Mouse (Mus musculus): ENCODE measurements around the gene Eif3l. TPM values are rescaled to one million over a fixed set of nuclear protein-coding genes. Genes with fewer than 3 reads are reported as not detected.

Gene Eif3l
- polyA plus RNA-seq, 1 experiment from 2014 or later = 169 TPM

- Histone ChIP-seq H3K4me3 (ENCODE audit: low read depth, low read length) (no peak overlapping the region), H3K27me3 (ENCODE audit: control insufficient read depth, insufficient read depth, low read length) (no peaks in the 10 kb centered on the region), H3K9me3 (ENCODE audit: control insufficient read depth, low read length) (no peaks in the 10 kb centered on the region), H3K36me3 (ENCODE audit: control insufficient read depth, insufficient read depth, low read length) (peaks cover 30% of the 10 kb centered on the region; the same call in 1 of the 2 replicates), H3K4me2 (ENCODE audit: low read depth, low read length) (no peak overlapping the region), H3K9ac (replicated peaks; ENCODE audit: low read depth, low read length) (no peak overlapping the region), H3K4me1 (ENCODE audit: control insufficient read depth, insufficient read depth, low read length) (peaks cover 16% of the 10 kb centered on the region), H3K27ac (ENCODE audit: low read depth, low read length) (no peak overlapping the region)
- ATAC-seq (ENCODE audit: low read depth) = no peak
- 87% methylated on average over 14 of the region's 14 CpGs for WGBS
These were observed 14.0 kb upstream of the Eif3l start for GRCm38 (mm10) chr15:79060887-79061565.

GRCm38 (mm10) chr15:79062376-79063159, 12.4 kb upstream of the Eif3l start, which contains the start of gene Ankrd54:
Gene Ankrd54, minus strand, starts transcription at chr15:79062893.
- WGBS = under 1% methylated on average over 80 of the region's 80 CpGs
- no peaks in the 10 kb centered on the region for H3K9me3 ChIP-seq (ENCODE audit: control insufficient read depth, low read length)
- H3K4me1 ChIP-seq (ENCODE audit: control insufficient read depth, insufficient read depth, low read length) = peaks cover 16% of the 10 kb centered on the region
- peak within 1 kb of the TSS; percentile 82 for H3K27ac ChIP-seq (ENCODE audit: low read depth, low read length)
- H3K4me2 ChIP-seq (ENCODE audit: low read depth, low read length) = peak within 1 kb of the TSS; percentile 88
- peak within 1 kb of the TSS; percentile 83 for H3K9ac ChIP-seq (replicated peaks; ENCODE audit: low read depth, low read length)
- H3K27me3 ChIP-seq (ENCODE audit: control insufficient read depth, insufficient read depth, low read length) = no peaks in the 10 kb centered on the region
- H3K36me3 ChIP-seq (ENCODE audit: control insufficient read depth, insufficient read depth, low read length) = peaks cover 23% of the 10 kb centered on the region; the same call in 1 of the 2 replicates
- peak; percentile 100 for ATAC-seq (ENCODE audit: low read depth)
- peak within 1 kb of the TSS; percentile 95 for H3K4me3 ChIP-seq (ENCODE audit: low read depth, low read length)

GRCm38 (mm10) chr15:79063160-79063740, 11.7 kb upstream of the Eif3l start:
- 11% methylated on average over 14 of the region's 14 CpGs for WGBS
- H3K9me3 ChIP-seq (ENCODE audit: control insufficient read depth, low read length) = no peaks in the 10 kb centered on the region
- H3K4me2 ChIP-seq (ENCODE audit: low read depth, low read length) = peak overlapping the region; percentile 45
- H3K4me3 ChIP-seq (ENCODE audit: low read depth, low read length) = peak overlapping the region; percentile 23
- no peak for ATAC-seq (ENCODE audit: low read depth)
- H3K4me1 ChIP-seq (ENCODE audit: control insufficient read depth, insufficient read depth, low read length) = peaks cover 16% of the 10 kb centered on the region
- H3K9ac ChIP-seq (replicated peaks; ENCODE audit: low read depth, low read length) = 0 out of 2 replicates have a peak overlapping the region, but pooled peaks have one; percentile 18
- H3K27me3 ChIP-seq (ENCODE audit: control insufficient read depth, insufficient read depth, low read length) = no peaks in the 10 kb centered on the region
- no peak overlapping the region for H3K27ac ChIP-seq (ENCODE audit: low read depth, low read length)
- peaks cover 16% of the 10 kb centered on the region; the same call in 1 of the 2 replicates for H3K36me3 ChIP-seq (ENCODE audit: control insufficient read depth, insufficient read depth, low read length)

DNA sequence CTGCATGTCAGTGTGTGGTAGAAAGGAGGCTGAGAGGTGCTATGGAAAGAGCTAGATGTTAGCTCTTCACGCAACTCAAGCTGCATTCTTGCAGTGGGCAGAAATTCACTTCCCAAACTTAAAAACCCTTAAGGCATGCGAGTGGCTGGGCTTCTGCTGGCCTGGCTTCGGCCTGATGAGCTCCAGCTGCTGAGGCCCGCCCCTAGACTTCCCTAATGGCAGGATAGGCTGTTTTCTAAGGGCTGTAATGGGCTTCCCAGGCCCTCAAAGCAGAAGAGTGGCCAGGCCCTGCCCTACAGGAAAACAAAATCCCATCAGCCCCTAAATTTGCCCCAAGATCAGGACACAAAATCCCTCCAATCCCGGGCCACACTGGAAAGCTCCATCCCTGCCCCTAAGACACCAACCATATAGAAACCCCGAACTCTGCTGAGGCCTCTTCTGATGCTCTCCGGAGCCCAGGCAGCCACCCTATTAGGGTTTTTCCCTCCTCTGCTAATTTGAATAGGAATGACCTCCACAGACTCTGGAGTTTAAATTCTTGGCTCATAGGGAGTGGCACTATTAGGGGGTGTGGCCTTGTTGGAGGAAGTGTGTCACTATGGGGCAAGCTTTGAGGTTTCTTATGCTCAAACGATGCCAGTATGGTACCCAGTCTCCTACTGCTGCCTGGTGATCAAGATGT, 9.8 kb upstream of the Eif3l start:
- Histone ChIP-seq H3K27ac (ENCODE audit: low read depth, low read length) (no peak overlapping the region), H3K36me3 (ENCODE audit: control insufficient read depth, insufficient read depth, low read length) (peaks cover 2% of the 10 kb centered on the region; the same call in 1 of the 2 replicates), H3K4me3 (ENCODE audit: low read depth, low read length) (no peak overlapping the region), H3K4me2 (ENCODE audit: low read depth, low read length) (no peak overlapping the region), H3K27me3 (ENCODE audit: control insufficient read depth, insufficient read depth, low read length) (no peaks in the 10 kb centered on the region), H3K9ac (replicated peaks; ENCODE audit: low read depth, low read length) (no peak overlapping the region), H3K9me3 (ENCODE audit: control insufficient read depth, low read length) (no peaks in the 10 kb centered on the region), H3K4me1 (ENCODE audit: control insufficient read depth, insufficient read depth, low read length) (peaks cover 16% of the 10 kb centered on the region)
- ATAC-seq (ENCODE audit: low read depth) = no peak
- 48% methylated on average over 8 of the region's 8 CpGs for WGBS

- no peak overlapping the region for H3K27ac ChIP-seq (ENCODE audit: low read depth, low read length)
- no peak overlapping the region for H3K4me3 ChIP-seq (ENCODE audit: low read depth, low read length)
- no peak overlapping the region for H3K4me2 ChIP-seq (ENCODE audit: low read depth, low read length)
- WGBS = 47% methylated on average over 2 of the region's 2 CpGs
- peaks cover 14% of the 10 kb centered on the region for H3K4me1 ChIP-seq (ENCODE audit: control insufficient read depth, insufficient read depth, low read length)
- H3K9ac ChIP-seq (replicated peaks; ENCODE audit: low read depth, low read length) = no peak overlapping the region
- ATAC-seq (ENCODE audit: low read depth) = no peak
- H3K36me3 ChIP-seq (ENCODE audit: control insufficient read depth, insufficient read depth, low read length) = no peaks in the 10 kb centered on the region
- H3K9me3 ChIP-seq (ENCODE audit: control insufficient read depth, low read length) = no peaks in the 10 kb centered on the region
- H3K27me3 ChIP-seq (ENCODE audit: control insufficient read depth, insufficient read depth, low read length) = no peaks in the 10 kb centered on the region
These were observed 8.7 kb upstream of the Eif3l start for GRCm38 (mm10) chr15:79066276-79066675.

DNA sequence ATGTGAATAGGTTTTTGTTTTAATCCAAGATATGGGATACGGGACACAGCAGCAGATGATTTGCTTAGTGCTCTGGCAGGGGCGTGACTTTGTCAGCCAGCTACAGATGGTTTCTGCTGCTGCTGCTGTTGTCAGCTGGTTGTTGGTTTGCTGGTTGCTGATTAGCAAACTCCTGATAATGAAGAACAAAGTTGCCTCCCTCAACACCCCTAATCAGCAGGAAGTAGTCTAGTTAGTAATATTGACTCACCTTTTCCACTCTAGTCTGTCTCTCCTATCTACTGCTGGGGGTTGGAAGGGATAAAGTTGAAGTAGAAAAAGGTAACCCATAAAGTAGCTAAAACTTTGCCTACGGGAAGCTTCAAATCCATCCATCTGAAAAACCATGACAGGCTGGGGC, 7.3 kb upstream of the Eif3l start:
- H3K27me3 ChIP-seq (ENCODE audit: control insufficient read depth, insufficient read depth, low read length) = no peaks in the 10 kb centered on the region
- H3K9me3 ChIP-seq (ENCODE audit: control insufficient read depth, low read length) = no peaks in the 10 kb centered on the region
- no peaks in the 10 kb centered on the region for H3K36me3 ChIP-seq (ENCODE audit: control insufficient read depth, insufficient read depth, low read length)
- 78% methylated on average over 3 of the region's 3 CpGs for WGBS
- H3K4me1 ChIP-seq (ENCODE audit: control insufficient read depth, insufficient read depth, low read length) = peaks cover 4% of the 10 kb centered on the region
- ATAC-seq (ENCODE audit: low read depth) = no peak
- H3K27ac ChIP-seq (ENCODE audit: low read depth, low read length) = no peak overlapping the region
- H3K9ac ChIP-seq (replicated peaks; ENCODE audit: low read depth, low read length) = no peak overlapping the region
- no peak overlapping the region for H3K4me2 ChIP-seq (ENCODE audit: low read depth, low read length)
- H3K4me3 ChIP-seq (ENCODE audit: low read depth, low read length) = no peak overlapping the region

- Histone ChIP-seq H3K9me3 (ENCODE audit: control insufficient read depth, low read length) (no peaks in the 10 kb centered on the region), H3K4me1 (ENCODE audit: control insufficient read depth, insufficient read depth, low read length) (peaks cover 2% of the 10 kb centered on the region), H3K9ac (replicated peaks; ENCODE audit: low read depth, low read length) (no peak overlapping the region), H3K4me2 (ENCODE audit: low read depth, low read length) (no peak overlapping the region), H3K4me3 (ENCODE audit: low read depth, low read length) (no peak overlapping the region), H3K36me3 (ENCODE audit: control insufficient read depth, insufficient read depth, low read length) (no peaks in the 10 kb centered on the region), H3K27ac (ENCODE audit: low read depth, low read length) (no peak overlapping the region), H3K27me3 (ENCODE audit: control insufficient read depth, insufficient read depth, low read length) (no peaks in the 10 kb centered on the region)
- 84% methylated on average over 3 of the region's 3 CpGs for WGBS
- no peak for ATAC-seq (ENCODE audit: low read depth)
These were observed 6.6 kb upstream of the Eif3l start for GRCm38 (mm10) chr15:79068416-79068815.

GRCm38 (mm10) chr15:79071117-79072039, 3.6 kb upstream of the Eif3l start:
- H3K4me1 ChIP-seq (ENCODE audit: control insufficient read depth, insufficient read depth, low read length) = peaks cover 13% of the 10 kb centered on the region; the same call in 1 of the 2 replicates
- no peak for ATAC-seq (ENCODE audit: low read depth)
- no peaks in the 10 kb centered on the region for H3K36me3 ChIP-seq (ENCODE audit: control insufficient read depth, insufficient read depth, low read length)
- no peaks in the 10 kb centered on the region for H3K9me3 ChIP-seq (ENCODE audit: control insufficient read depth, low read length)
- H3K4me3 ChIP-seq (ENCODE audit: low read depth, low read length) = no peak overlapping the region
- no peak overlapping the region for H3K4me2 ChIP-seq (ENCODE audit: low read depth, low read length)
- H3K9ac ChIP-seq (replicated peaks; ENCODE audit: low read depth, low read length) = no peak overlapping the region
- WGBS = 70% methylated on average over 5 of the region's 5 CpGs
- H3K27me3 ChIP-seq (ENCODE audit: control insufficient read depth, insufficient read depth, low read length) = no peaks in the 10 kb centered on the region
- no peak overlapping the region for H3K27ac ChIP-seq (ENCODE audit: low read depth, low read length)
